Mouse (Mus musculus): ENCODE data around the gene Cabp1. TPM values are rescaled to one million over a fixed set of nuclear protein-coding genes. Genes with fewer than 3 reads are reported as not detected.
"Not testable (repeated sequence)": the region's sequence is repeated elsewhere in the genome, so short reads cannot be mapped to it uniquely, and the experiment has no call there.

Cabp1 gene
- polyA plus RNA-seq, 1 experiment from 2014 or later: 1.4 TPM

GRCm38 (mm10) chr5:115177866-115178265, 16.3 kb downstream of the Cabp1 start:
- DNase-seq (ENCODE audit: low spot score): no peak

GRCm38 (mm10) chr5:115174554-115174953, 19.6 kb downstream of the Cabp1 start:
- DNase-seq (ENCODE audit: low spot score): no peak

GRCm38 (mm10) chr5:115170150-115170549, 24.0 kb downstream of the Cabp1 start:
- DNase-seq (ENCODE audit: low spot score): no peak

- DNase-seq (ENCODE audit: low spot score): no peak
Measured at GRCm38 (mm10) chr5:115168641-115169415, 25.4 kb downstream of the Cabp1 start.

GRCm38 (mm10) chr5:115167396-115167795, 26.8 kb downstream of the Cabp1 start:
- peak; percentile 92 for DNase-seq (ENCODE audit: low spot score)

GRCm38 (mm10) chr5:115166815-115167194, 27.4 kb downstream of the Cabp1 start:
- peak; percentile 20 for DNase-seq (ENCODE audit: low spot score)

- no peak for DNase-seq (ENCODE audit: low spot score)
Measured at GRCm38 (mm10) chr5:115165895-115166814, 28.0 kb downstream of the Cabp1 start.

GRCm38 (mm10) chr5:115165351-115165750, 28.8 kb downstream of the Cabp1 start:
- DNase-seq (ENCODE audit: low spot score): no peak

- not testable (repeated sequence) for DNase-seq (ENCODE audit: low spot score)
Measured at GRCm38 (mm10) chr5:115164446-115164845, 29.7 kb downstream of the Cabp1 start.

- peak; percentile 57 for DNase-seq (ENCODE audit: low spot score)
Measured at GRCm38 (mm10) chr5:115163563-115163962, 30.6 kb downstream of the Cabp1 start.

- not testable (repeated sequence) for DNase-seq (ENCODE audit: low spot score)
Measured at GRCm38 (mm10) chr5:115161940-115162279, 32.3 kb downstream of the Cabp1 start.

- peak; percentile 43 for DNase-seq (ENCODE audit: low spot score)
Measured at GRCm38 (mm10) chr5:115161064-115161939, 32.9 kb downstream of the Cabp1 start.

- DNase-seq (ENCODE audit: low spot score): peak; percentile 21
Measured at GRCm38 (mm10) chr5:115160655-115161054, 33.5 kb downstream of the Cabp1 start.

- no peak for DNase-seq (ENCODE audit: low spot score)
Measured at GRCm38 (mm10) chr5:115159165-115159564, 35.0 kb downstream of the Cabp1 start.

- DNase-seq (ENCODE audit: low spot score): peak; percentile 99
Measured at GRCm38 (mm10) chr5:115158040-115158983, 35.9 kb downstream of the Cabp1 start, which contains the start of gene Mlec. Mlec (minus strand) TSS chr5:115158179.

GRCm38 (mm10) chr5:115156933-115157589, 37.1 kb downstream of the Cabp1 start:
- DNase-seq (ENCODE audit: low spot score): peak; percentile 68

GRCm38 (mm10) chr5:115156401-115156800, 37.8 kb downstream of the Cabp1 start:
- peak; percentile 54 for DNase-seq (ENCODE audit: low spot score)

GRCm38 (mm10) chr5:115155831-115156230, 38.4 kb downstream of the Cabp1 start:
- DNase-seq (ENCODE audit: low spot score): no peak

- DNase-seq (ENCODE audit: low spot score): no peak
Measured at GRCm38 (mm10) chr5:115155156-115155631, 39.0 kb downstream of the Cabp1 start.

All from thymus, postnatal 0 days (tissue).